Mouse (Mus musculus): Measurements from ENCODE around the gene Snorc. TPM values are rescaled to one million over a fixed set of nuclear protein-coding genes. Genes with fewer than 3 reads are reported as not detected.

Snorc gene
- total RNA-seq, 1 experiment = not detected

- in situ Hi-C loops (cut with MboI; ENCODE audit: low sequenced_read_pairs in 2 of 2, unreplicated experiment in 2 of 2) = no loop called here
- TF ChIP-seq MAFK (IDR thresholded peaks at IDR 0.05; ENCODE audit: insufficient read depth, low read depth, low read length) (no peak), CHD2 (IDR thresholded peaks at IDR 0.05; ENCODE audit: low read depth, low read length) (no peak), ZNF384 (IDR thresholded peaks at IDR 0.05; ENCODE audit: low read depth, low read length) (no peak), ZC3H11A (IDR thresholded peaks at IDR 0.05; ENCODE audit: borderline replicate concordance, low read depth, low read length) (no peak), HCFC1 (IDR thresholded peaks at IDR 0.05; ENCODE audit: borderline replicate concordance, insufficient read depth, low read length) (no peak)
- Histone ChIP-seq H3K9me3 (ENCODE audit: control insufficient read depth, insufficient read depth, low read depth, low read length) (no peaks in the 10 kb centered on the region), H3K4me1 (ENCODE audit: control insufficient read depth in 2 of 2, insufficient read depth in 2 of 2, low read length in 2 of 2, poor library complexity in 1 of 2) (peaks cover 0 to 3% of the 10 kb centered on the region in 2 experiments; a peak in 1 of 4 replicates), H3K9ac (ENCODE audit: insufficient read depth, low read depth, low read length, poor library complexity, severe bottlenecking) (no peak overlapping the region), H3K27ac (ENCODE audit: insufficient read depth, low read depth, low read length, poor library complexity, severe bottlenecking) (no peak overlapping the region), H3K4me3 (ENCODE audit: insufficient read depth in 1 of 2, low read depth in 1 of 2, low read length in 2 of 2, poor library complexity in 1 of 2, severe bottlenecking in 1 of 2) (no peak overlapping the region), H3K36me3 (ENCODE audit: control insufficient read depth, insufficient read depth, low read length, poor library complexity, severe bottlenecking) (no peaks in the 10 kb centered on the region)
- no peak for DNase-seq (ENCODE audit: low read depth, low spot score)
Observed at GRCm38 (mm10) chr1:87486386-87486785, 16.3 kb downstream of the Snorc start.

- Histone ChIP-seq H3K27ac (ENCODE audit: insufficient read depth, low read depth, low read length, poor library complexity, severe bottlenecking) (no peak overlapping the region), H3K9ac (ENCODE audit: insufficient read depth, low read depth, low read length, poor library complexity, severe bottlenecking) (no peak overlapping the region), H3K4me3 (ENCODE audit: insufficient read depth in 1 of 2, low read depth in 1 of 2, low read length in 2 of 2, poor library complexity in 1 of 2, severe bottlenecking in 1 of 2) (no peak overlapping the region), H3K9me3 (ENCODE audit: control insufficient read depth, insufficient read depth, low read depth, low read length) (no peaks in the 10 kb centered on the region), H3K36me3 (ENCODE audit: control insufficient read depth, insufficient read depth, low read length, poor library complexity, severe bottlenecking) (no peaks in the 10 kb centered on the region), H3K4me1 (ENCODE audit: control insufficient read depth in 2 of 2, insufficient read depth in 2 of 2, low read length in 2 of 2, poor library complexity in 1 of 2) (peaks cover 0 to 7% of the 10 kb centered on the region in 2 experiments; a peak in 1 of 4 replicates)
- DNase-seq (ENCODE audit: low read depth, low spot score) = no peak
- TF ChIP-seq MAFK (IDR thresholded peaks at IDR 0.05; ENCODE audit: insufficient read depth, low read depth, low read length) = no peak
- TF ChIP-seq ZNF384 (IDR thresholded peaks at IDR 0.05; ENCODE audit: low read depth, low read length) = no peak
- TF ChIP-seq ZC3H11A (IDR thresholded peaks at IDR 0.05; ENCODE audit: borderline replicate concordance, low read depth, low read length) = no peak
- TF ChIP-seq HCFC1 (IDR thresholded peaks at IDR 0.05; ENCODE audit: borderline replicate concordance, insufficient read depth, low read length) = no peak
- no peak for TF ChIP-seq CHD2 (IDR thresholded peaks at IDR 0.05; ENCODE audit: low read depth, low read length)
- in situ Hi-C loops (cut with MboI; ENCODE audit: low sequenced_read_pairs in 2 of 2, unreplicated experiment in 2 of 2) = no loop called here
Observed at GRCm38 (mm10) chr1:87492285-87492684, 22.2 kb downstream of the Snorc start.

- no peak for TF ChIP-seq ZC3H11A (IDR thresholded peaks at IDR 0.05; ENCODE audit: borderline replicate concordance, low read depth, low read length)
- no peak for TF ChIP-seq CHD2 (IDR thresholded peaks at IDR 0.05; ENCODE audit: low read depth, low read length)
- no peak for TF ChIP-seq HCFC1 (IDR thresholded peaks at IDR 0.05; ENCODE audit: borderline replicate concordance, insufficient read depth, low read length)
- no peak for TF ChIP-seq ZNF384 (IDR thresholded peaks at IDR 0.05; ENCODE audit: low read depth, low read length)
- no peak for TF ChIP-seq MAFK (IDR thresholded peaks at IDR 0.05; ENCODE audit: insufficient read depth, low read depth, low read length)
- H3K4me3 ChIP-seq (ENCODE audit: insufficient read depth in 1 of 2, low read depth in 1 of 2, low read length in 2 of 2, poor library complexity in 1 of 2, severe bottlenecking in 1 of 2) = no peak overlapping the region
- peaks cover 0 to 6% of the 10 kb centered on the region in 2 experiments; a peak in 1 of 4 replicates for H3K4me1 ChIP-seq (ENCODE audit: control insufficient read depth in 2 of 2, insufficient read depth in 2 of 2, low read length in 2 of 2, poor library complexity in 1 of 2)
- no peaks in the 10 kb centered on the region for H3K9me3 ChIP-seq (ENCODE audit: control insufficient read depth, insufficient read depth, low read depth, low read length)
- in situ Hi-C loops (cut with MboI; ENCODE audit: low sequenced_read_pairs in 2 of 2, unreplicated experiment in 2 of 2) = no loop called here
- DNase-seq (ENCODE audit: low read depth, low spot score) = no peak
- no peaks in the 10 kb centered on the region for H3K36me3 ChIP-seq (ENCODE audit: control insufficient read depth, insufficient read depth, low read length, poor library complexity, severe bottlenecking)
- H3K9ac ChIP-seq (ENCODE audit: insufficient read depth, low read depth, low read length, poor library complexity, severe bottlenecking) = no peak overlapping the region
- no peak overlapping the region for H3K27ac ChIP-seq (ENCODE audit: insufficient read depth, low read depth, low read length, poor library complexity, severe bottlenecking)
Observed at GRCm38 (mm10) chr1:87493542-87493941, 23.5 kb downstream of the Snorc start.

GRCm38 (mm10) chr1:87505524-87505923 lies 35.5 kb downstream of the Snorc start:
- peaks cover 0 to 4% of the 10 kb centered on the region in 2 experiments; a peak in 1 of 4 replicates for H3K4me1 ChIP-seq (ENCODE audit: control insufficient read depth in 2 of 2, insufficient read depth in 2 of 2, low read length in 2 of 2, poor library complexity in 1 of 2)
- no peaks in the 10 kb centered on the region for H3K9me3 ChIP-seq (ENCODE audit: control insufficient read depth, insufficient read depth, low read depth, low read length)
- no peak overlapping the region for H3K9ac ChIP-seq (ENCODE audit: insufficient read depth, low read depth, low read length, poor library complexity, severe bottlenecking)
- in situ Hi-C loops (cut with MboI; ENCODE audit: low sequenced_read_pairs in 2 of 2, unreplicated experiment in 2 of 2) = no loop called here
- H3K36me3 ChIP-seq (ENCODE audit: control insufficient read depth, insufficient read depth, low read length, poor library complexity, severe bottlenecking) = no peaks in the 10 kb centered on the region
- no peak for DNase-seq (ENCODE audit: low read depth, low spot score)
- TF ChIP-seq HCFC1 (IDR thresholded peaks at IDR 0.05; ENCODE audit: borderline replicate concordance, insufficient read depth, low read length) = no peak
- TF ChIP-seq ZC3H11A (IDR thresholded peaks at IDR 0.05; ENCODE audit: borderline replicate concordance, low read depth, low read length) = no peak
- no peak for TF ChIP-seq ZNF384 (IDR thresholded peaks at IDR 0.05; ENCODE audit: low read depth, low read length)
- TF ChIP-seq MAFK (IDR thresholded peaks at IDR 0.05; ENCODE audit: insufficient read depth, low read depth, low read length) = no peak
- no peak for TF ChIP-seq CHD2 (IDR thresholded peaks at IDR 0.05; ENCODE audit: low read depth, low read length)
- no peak overlapping the region for H3K4me3 ChIP-seq (ENCODE audit: insufficient read depth in 1 of 2, low read depth in 1 of 2, low read length in 2 of 2, poor library complexity in 1 of 2, severe bottlenecking in 1 of 2)
- H3K27ac ChIP-seq (ENCODE audit: insufficient read depth, low read depth, low read length, poor library complexity, severe bottlenecking) = no peak overlapping the region

GRCm38 (mm10) chr1:87507857-87508256 lies 37.8 kb downstream of the Snorc start:
- H3K9ac ChIP-seq (ENCODE audit: insufficient read depth, low read depth, low read length, poor library complexity, severe bottlenecking) = no peak overlapping the region
- no peaks in the 10 kb centered on the region for H3K36me3 ChIP-seq (ENCODE audit: control insufficient read depth, insufficient read depth, low read length, poor library complexity, severe bottlenecking)
- DNase-seq (ENCODE audit: low read depth, low spot score) = no peak
- H3K4me1 ChIP-seq (ENCODE audit: control insufficient read depth in 2 of 2, insufficient read depth in 2 of 2, low read length in 2 of 2, poor library complexity in 1 of 2) = peaks cover 0 to 4% of the 10 kb centered on the region in 2 experiments; a peak in 1 of 4 replicates
- H3K9me3 ChIP-seq (ENCODE audit: control insufficient read depth, insufficient read depth, low read depth, low read length) = no peaks in the 10 kb centered on the region
- in situ Hi-C loops (cut with MboI; ENCODE audit: low sequenced_read_pairs in 2 of 2, unreplicated experiment in 2 of 2) = no loop called here
- TF ChIP-seq CHD2 (IDR thresholded peaks at IDR 0.05; ENCODE audit: low read depth, low read length) (no peak), ZNF384 (IDR thresholded peaks at IDR 0.05; ENCODE audit: low read depth, low read length) (no peak), HCFC1 (IDR thresholded peaks at IDR 0.05; ENCODE audit: borderline replicate concordance, insufficient read depth, low read length) (no peak), ZC3H11A (IDR thresholded peaks at IDR 0.05; ENCODE audit: borderline replicate concordance, low read depth, low read length) (no peak), MAFK (IDR thresholded peaks at IDR 0.05; ENCODE audit: insufficient read depth, low read depth, low read length) (no peak)
- no peak overlapping the region for H3K4me3 ChIP-seq (ENCODE audit: insufficient read depth in 1 of 2, low read depth in 1 of 2, low read length in 2 of 2, poor library complexity in 1 of 2, severe bottlenecking in 1 of 2)
- H3K27ac ChIP-seq (ENCODE audit: insufficient read depth, low read depth, low read length, poor library complexity, severe bottlenecking) = no peak overlapping the region

Measured in ES-E14 (cell line).